Mouse (Mus musculus): ENCODE data around the gene Fry.

DNA sequence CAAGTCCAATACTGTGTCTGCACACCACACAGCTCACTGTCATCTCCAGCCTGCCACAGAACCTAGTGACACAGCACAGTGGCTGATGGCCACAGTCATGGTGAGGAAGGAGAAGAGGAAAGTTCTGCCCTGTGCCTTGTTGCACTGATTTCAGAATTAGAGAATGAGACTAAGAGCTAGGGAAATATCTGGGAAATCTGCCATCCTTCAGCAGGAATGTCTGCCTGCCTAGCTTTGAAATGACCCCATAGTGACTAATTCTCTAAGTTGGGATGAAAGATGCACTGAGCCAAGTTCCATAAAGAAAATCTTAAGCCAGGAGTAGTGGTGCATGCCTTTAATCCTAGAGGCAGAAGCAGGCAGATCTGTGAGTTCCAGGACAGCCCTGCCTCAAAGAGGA is 334.2 kb downstream of the Fry start:
- TF ChIP-seq POLR2A (IDR thresholded peaks at IDR 0.05; ENCODE audit: insufficient read length, low read depth), result no peak
- TF ChIP-seq CEBPB (IDR thresholded peaks at IDR 0.05; ENCODE audit: insufficient read depth, poor library complexity, severe bottlenecking), result no peak
